Mouse (Mus musculus) c-Kit-positive CD71-negative TER-119-negative erythroid progenitor cells, embryonic 14.5 days (primary cell): ENCODE results near the gene Ubl7.
A peak's percentile ranks its signal among the peaks of the same experiment; 100 is the strongest.
"Not testable (repeated sequence)": the region's sequence is repeated elsewhere in the genome, so short reads cannot be mapped to it uniquely, and the experiment has no call there.

Source experiments
- DNase-seq: peaks from one replicate; pipeline ENCODE4 v3.0.0-alpha.2; 2013; ENCODE audit warnings: low read depth

Ubl7 gene

DNA sequence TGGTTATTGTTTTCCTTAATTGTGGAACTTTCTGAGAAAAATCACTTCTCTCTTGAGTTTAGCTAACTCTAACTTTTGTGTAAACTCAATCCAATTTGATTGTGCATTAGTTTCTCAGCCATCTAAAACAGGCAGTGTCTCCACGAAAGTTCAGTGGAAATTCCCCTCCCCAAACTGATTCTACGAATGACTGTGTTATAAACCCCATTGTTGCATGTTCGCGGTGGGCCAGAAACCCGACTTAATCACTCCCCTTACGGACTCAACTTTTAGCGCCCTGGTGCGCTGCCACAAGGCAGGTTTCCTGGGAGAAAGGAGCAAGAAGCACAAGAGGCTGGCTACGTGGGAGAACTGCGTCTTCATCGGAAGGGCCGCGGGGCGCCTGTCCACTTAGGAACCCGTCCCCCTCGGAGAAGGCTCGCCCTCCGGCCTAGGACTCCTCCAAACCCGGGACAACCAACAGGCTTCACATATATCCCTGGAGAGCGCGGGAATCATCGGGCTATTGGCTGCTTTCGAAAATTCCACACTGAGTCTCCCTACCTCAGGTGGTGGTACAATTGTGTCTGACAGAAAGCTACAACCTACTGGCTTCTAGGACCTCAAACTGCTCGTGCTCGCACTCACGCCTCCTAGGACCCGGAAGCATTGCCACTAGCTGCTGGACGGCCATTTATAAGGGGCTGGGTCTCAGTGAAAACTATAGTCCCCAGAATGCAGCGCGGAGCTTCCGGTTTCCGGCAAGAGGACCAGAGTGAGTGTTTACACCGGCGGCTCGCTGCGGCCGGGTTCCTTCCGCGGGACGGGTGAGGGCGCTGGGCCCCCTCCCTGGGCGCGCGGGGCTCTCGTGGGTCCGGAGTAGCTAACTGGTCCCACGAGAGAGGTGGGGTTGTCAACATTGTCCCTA is at the start of gene Ubl7:
TSS of gene Ubl7 (plus strand) at position 726 of the 907 bp plus-strand sequence.
- peak; percentile 91 for DNase-seq

DNA sequence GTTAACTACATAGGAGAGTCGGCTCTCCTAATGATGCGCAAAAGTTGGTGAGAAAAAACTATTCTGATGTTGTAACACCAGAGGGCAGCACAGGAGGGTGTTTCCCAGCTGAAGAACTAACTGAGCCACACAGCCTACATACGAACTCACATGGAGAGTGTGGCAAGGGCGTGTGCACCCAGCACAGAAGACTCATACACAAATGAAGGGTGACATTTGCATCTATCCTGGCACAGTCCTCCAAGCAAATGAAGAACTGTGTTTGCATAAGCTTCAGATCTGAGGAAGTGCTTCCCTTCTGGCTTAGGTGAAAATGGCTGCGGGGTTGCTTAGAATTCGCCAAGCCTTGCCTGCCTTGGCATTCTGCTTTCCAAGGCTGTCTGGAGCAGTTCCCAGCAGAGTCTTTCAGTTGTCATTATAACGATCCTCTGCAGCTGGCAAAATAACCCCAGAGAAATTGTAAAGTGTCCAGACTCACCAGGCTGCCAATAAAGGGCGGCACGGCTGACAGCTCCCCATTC is 48.8 kb upstream of the Ubl7 start:
- DNase-seq, result peak; percentile 34

- DNase-seq, result no peak
Observed at GRCm38 (mm10) chr9:57864336-57864735, 46.4 kb upstream of the Ubl7 start.

GRCm38 (mm10) chr9:57866530-57866929 is 44.2 kb upstream of the Ubl7 start:
- DNase-seq, result no peak

- DNase-seq, result no peak
Observed at GRCm38 (mm10) chr9:57867236-57867635, 43.5 kb upstream of the Ubl7 start.

DNA sequence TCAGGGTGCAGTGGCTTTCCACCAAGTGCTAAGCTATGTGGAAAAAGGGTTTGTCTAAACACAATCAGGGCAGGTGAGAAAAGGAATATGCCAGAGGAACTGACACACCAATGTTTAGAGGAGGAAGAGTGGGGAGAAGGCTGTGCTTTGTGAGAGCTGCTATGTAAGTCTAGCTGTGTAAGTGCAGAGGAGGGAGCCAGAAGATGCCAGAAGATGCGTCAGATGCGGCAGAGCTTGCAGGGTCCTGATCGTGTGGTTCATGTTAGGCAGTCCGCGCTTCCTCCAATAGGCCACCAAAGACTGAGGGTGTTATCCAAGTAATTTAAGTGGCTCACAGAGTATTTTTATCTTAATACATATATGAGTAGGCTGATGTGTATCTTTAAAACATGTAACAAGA is 42.9 kb upstream of the Ubl7 start:
- no peak for DNase-seq

GRCm38 (mm10) chr9:57868767-57869166 is 42.0 kb upstream of the Ubl7 start:
- DNase-seq, result no peak

GRCm38 (mm10) chr9:57870273-57870816 is 40.4 kb upstream of the Ubl7 start:
- no peak for DNase-seq

DNA sequence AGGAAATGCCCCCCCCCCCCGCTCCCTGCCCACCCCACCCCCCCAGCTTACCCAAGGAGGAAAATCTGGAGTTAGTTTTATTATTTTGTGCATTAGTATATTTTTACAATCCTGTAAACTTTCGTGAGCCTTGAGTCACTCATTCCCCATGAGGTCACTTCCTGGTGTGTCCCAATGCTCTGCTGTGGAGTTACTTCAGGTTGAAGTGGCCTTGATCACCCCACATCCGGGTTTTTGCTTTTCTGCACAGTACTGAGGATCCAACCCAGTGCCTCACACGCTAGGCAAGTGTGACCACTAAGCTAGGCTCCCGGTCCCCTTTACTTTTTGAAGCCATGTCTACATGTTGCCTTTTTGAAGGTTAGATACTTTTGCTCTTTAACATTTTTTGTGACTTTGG is 36.6 kb upstream of the Ubl7 start:
- DNase-seq, result no peak

DNA sequence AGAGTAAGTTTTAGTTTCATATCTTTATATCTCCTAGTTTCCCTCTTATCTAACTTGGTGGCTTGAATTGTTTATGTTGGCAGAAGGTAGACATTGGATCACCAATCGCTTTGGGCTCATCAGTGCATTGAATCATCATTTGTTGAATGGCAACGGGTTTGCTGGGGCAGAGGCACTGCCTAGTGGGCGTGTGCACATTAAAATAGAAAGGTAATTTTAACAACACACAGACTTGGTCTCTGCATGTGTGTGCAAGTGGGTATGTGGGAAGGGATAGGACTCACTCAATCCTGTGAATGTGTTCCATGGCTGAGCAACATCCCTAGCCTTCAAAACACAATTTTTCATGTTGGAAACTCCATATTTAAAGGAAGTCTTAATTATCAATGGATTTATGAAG is 35.8 kb upstream of the Ubl7 start:
- DNase-seq, result no peak

GRCm38 (mm10) chr9:57879213-57879612 is 31.6 kb upstream of the Ubl7 start:
- no peak for DNase-seq

DNA sequence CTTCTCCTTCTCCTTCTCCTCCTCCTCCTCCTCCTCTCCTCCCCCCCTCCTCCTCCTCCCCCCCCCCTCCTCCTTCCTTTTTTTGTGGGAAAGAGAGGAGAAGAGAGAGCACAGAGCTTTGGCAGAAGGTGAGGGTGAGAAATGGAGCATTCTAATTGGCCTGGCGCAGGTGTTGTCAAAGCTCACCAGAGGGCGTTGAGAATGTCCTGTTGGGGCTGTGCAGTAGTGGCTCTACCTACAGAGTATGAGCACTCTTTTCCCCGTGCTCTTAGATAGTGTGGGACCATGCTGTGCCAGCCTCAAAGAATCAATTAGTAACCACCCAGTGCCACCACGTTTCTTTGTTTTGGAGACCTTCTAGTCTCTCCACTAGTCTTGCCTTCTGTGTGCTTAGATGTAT is 30.5 kb upstream of the Ubl7 start:
- no peak for DNase-seq

DNA sequence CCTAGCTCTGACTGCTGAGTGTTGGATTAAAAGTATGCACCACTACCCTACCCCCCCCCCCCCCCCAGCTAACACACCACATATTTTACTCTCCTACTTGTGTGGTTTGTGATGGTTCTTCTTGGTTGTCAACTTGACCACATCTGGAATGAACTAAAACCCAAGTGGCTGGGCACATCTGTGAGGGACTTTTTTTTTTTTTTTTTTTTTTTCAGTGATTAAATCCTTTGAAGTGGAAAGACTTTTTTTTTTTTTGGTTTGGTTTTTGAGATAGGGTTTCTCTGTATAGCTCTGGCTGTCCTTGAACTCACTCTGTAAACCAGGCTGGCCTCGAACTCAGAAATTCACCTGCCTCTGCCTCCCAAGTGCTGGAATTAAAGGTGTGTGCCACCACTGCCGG is 29.0 kb upstream of the Ubl7 start:
- not testable (repeated sequence) for DNase-seq

DNA sequence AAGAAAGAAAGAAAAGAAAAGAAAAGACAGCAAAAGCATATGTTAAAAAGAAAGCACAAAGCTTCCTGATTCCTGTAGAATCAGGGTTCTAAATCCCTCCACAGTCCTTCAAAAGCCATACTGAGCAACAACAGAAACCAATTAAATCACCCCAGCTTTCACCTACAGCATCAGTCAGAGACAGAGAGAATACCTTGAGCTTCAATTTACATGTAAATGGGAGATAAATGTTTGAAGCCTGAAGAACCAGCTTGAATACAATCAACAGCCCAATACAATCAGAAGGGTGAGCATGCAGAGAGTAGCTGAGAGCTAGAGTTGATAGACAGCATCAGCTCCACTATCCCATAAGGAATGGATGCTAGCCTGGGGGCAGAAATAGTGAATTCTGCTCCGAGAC is 27.4 kb upstream of the Ubl7 start:
- no peak for DNase-seq

GRCm38 (mm10) chr9:57888119-57888518 is 22.7 kb upstream of the Ubl7 start:
- DNase-seq, result no peak

- no peak for DNase-seq
Observed at GRCm38 (mm10) chr9:57900478-57900877, 10.3 kb upstream of the Ubl7 start.

- DNase-seq, result no peak
Observed at GRCm38 (mm10) chr9:57901197-57901596, 9.6 kb upstream of the Ubl7 start.

- DNase-seq, result no peak
Observed at GRCm38 (mm10) chr9:57901601-57902000, 9.2 kb upstream of the Ubl7 start.

GRCm38 (mm10) chr9:57902132-57902531 is 8.6 kb upstream of the Ubl7 start:
- no peak for DNase-seq

DNA sequence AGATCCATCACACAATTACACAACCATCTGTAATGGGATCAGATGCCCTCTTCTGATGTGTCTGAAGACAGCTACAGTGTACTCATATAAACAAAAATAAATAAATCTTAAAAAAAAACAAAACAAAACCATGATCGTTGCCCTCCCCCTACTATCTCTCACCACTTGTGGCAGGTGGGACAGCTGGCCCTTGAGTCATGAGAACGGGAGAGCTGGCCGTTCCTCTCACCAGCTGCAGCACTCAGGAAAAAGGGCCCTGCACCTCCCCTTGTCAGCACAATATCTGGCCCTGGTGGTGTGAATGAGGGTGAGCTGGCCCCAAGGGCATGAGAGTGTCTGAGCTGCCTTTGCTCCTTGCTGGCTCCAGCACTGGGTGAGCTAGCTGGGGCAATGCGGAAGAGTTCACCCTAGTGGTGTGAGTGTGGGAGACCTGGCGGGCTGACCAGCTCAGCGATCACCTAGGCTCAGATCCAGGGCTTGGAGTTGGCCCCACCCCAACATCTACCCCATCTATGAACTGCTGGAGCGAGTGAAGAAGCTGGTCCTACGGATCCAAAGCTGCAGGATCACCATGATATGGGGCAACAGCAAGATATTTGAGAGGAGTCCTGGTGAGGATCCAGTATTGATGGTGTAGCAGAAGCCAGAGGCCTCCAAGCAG is 7.1 kb upstream of the Ubl7 start:
- DNase-seq, result no peak

- no peak for DNase-seq
Observed at GRCm38 (mm10) chr9:57904250-57904644, 6.5 kb upstream of the Ubl7 start.

DNA sequence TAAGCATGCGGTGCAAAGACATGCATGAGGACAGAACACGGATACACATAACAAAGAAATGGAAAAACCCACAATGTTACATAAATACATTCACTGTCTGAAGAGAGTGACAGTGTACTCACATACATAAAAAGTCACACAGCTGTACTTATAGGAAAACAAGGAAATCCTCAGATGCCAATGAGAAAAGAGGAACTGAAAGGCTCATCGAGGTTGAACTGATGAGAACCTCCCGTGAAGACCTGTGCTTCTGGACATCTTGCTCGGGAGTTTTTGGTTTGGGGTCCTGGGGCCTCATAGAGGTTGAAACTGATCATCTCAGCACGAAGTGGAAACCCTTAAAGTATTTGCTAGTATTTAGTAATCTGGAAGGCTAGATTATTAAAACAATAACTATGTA is 3.6 kb upstream of the Ubl7 start:
- DNase-seq, result no peak

DNA sequence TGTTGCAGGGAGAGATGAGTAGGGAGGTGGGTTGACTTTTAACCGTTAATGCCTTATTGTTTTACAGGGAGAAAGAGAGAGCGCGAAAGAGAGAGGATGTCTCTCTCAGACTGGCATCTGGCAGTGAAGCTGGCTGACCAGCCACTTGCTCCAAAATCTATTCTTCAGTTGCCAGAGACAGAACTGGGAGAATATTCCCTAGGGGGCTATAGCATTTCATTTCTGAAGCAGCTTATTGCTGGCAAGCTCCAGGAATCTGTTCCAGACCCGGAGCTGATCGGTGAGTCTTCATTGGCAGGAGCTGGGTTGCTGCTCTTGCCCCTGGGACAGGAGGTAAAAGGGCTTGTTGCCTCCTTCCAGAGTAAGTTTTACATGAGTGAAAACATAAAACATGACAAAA is 1.8 kb downstream of the Ubl7 start:
- DNase-seq, result no peak
